Mouse (Mus musculus): Measurements from ENCODE around the gene Fam221a. TPM values are rescaled to one million over a fixed set of nuclear protein-coding genes. Genes with fewer than 3 reads are reported as not detected.

The Fam221a gene
- 1 to 10 TPM in 1 of 2 experiments, under 1 TPM in 1; 0.89 to 1.2 TPM for total RNA-seq (2021)
- long read RNA-seq, experiment 1: 0 reads
- long read RNA-seq, experiment 2: 0 reads

GRCm38 (mm10) chr6:49367159-49368054 is at the start of gene Fam221a:
TSS of gene Fam221a (plus strand) at chr6:49367739.
- peak; percentile 74 to 77 for DNase-seq (ENCODE audit: low spot score in 2 of 2)

- peak; percentile 95 to 98 for DNase-seq (ENCODE audit: low spot score in 2 of 2)
These were observed 48.5 kb upstream of the Fam221a start, which contains the start of gene Ccdc126 for GRCm38 (mm10) chr6:49318966-49319594. TSS of gene Ccdc126 (plus strand) at chr6:49319274.

- DNase-seq (ENCODE audit: low spot score in 2 of 2): no peak
These were observed 47.8 kb upstream of the Fam221a start for GRCm38 (mm10) chr6:49319595-49320315.

- DNase-seq (ENCODE audit: low spot score in 2 of 2): no peak
These were observed 46.2 kb upstream of the Fam221a start for GRCm38 (mm10) chr6:49321341-49321740.

GRCm38 (mm10) chr6:49322056-49322455 is 45.5 kb upstream of the Fam221a start:
- DNase-seq (ENCODE audit: low spot score in 2 of 2): no peak

GRCm38 (mm10) chr6:49322986-49323385 is 44.6 kb upstream of the Fam221a start:
- DNase-seq (ENCODE audit: low spot score in 2 of 2): no peak

- DNase-seq (ENCODE audit: low spot score in 2 of 2): no peak
These were observed 43.0 kb upstream of the Fam221a start for GRCm38 (mm10) chr6:49324528-49324927.

- no peak for DNase-seq (ENCODE audit: low spot score in 2 of 2)
These were observed 42.2 kb upstream of the Fam221a start for GRCm38 (mm10) chr6:49325294-49325693.

GRCm38 (mm10) chr6:49326846-49327245 is 40.7 kb upstream of the Fam221a start:
- DNase-seq (ENCODE audit: low spot score in 2 of 2): no peak

GRCm38 (mm10) chr6:49331369-49332059 is 36.0 kb upstream of the Fam221a start:
- DNase-seq (ENCODE audit: low spot score in 2 of 2): no peak

- peak in 1 of 2 experiments; percentile 14 for DNase-seq (ENCODE audit: low spot score in 2 of 2)
These were observed 35.5 kb upstream of the Fam221a start for GRCm38 (mm10) chr6:49332060-49332370.

- no peak for DNase-seq (ENCODE audit: low spot score in 2 of 2)
These were observed 29.0 kb upstream of the Fam221a start for GRCm38 (mm10) chr6:49338566-49338965.

GRCm38 (mm10) chr6:49339145-49339544 is 28.4 kb upstream of the Fam221a start:
- DNase-seq (ENCODE audit: low spot score in 2 of 2): no peak

- no peak for DNase-seq (ENCODE audit: low spot score in 2 of 2)
These were observed 23.6 kb upstream of the Fam221a start for GRCm38 (mm10) chr6:49343737-49344469.

- no peak for DNase-seq (ENCODE audit: low spot score in 2 of 2)
These were observed 17.7 kb upstream of the Fam221a start for GRCm38 (mm10) chr6:49349826-49350225.

- DNase-seq (ENCODE audit: low spot score in 2 of 2): no peak
These were observed 12.9 kb upstream of the Fam221a start for GRCm38 (mm10) chr6:49354613-49355012.

GRCm38 (mm10) chr6:49355171-49355570 is 12.4 kb upstream of the Fam221a start:
- no peak for DNase-seq (ENCODE audit: low spot score in 2 of 2)

GRCm38 (mm10) chr6:49360420-49360819 is 7.1 kb upstream of the Fam221a start:
- DNase-seq (ENCODE audit: low spot score in 2 of 2): no peak

GRCm38 (mm10) chr6:49368212-49368611 is 673 bp downstream of the Fam221a start:
- no peak for DNase-seq (ENCODE audit: low spot score in 2 of 2)

- no peak for DNase-seq (ENCODE audit: low spot score in 2 of 2)
These were observed 5.2 kb downstream of the Fam221a start for GRCm38 (mm10) chr6:49372705-49373104.
